Mouse (Mus musculus): ENCODE results near the gene Scarf2.

The Scarf2 gene

DNA sequence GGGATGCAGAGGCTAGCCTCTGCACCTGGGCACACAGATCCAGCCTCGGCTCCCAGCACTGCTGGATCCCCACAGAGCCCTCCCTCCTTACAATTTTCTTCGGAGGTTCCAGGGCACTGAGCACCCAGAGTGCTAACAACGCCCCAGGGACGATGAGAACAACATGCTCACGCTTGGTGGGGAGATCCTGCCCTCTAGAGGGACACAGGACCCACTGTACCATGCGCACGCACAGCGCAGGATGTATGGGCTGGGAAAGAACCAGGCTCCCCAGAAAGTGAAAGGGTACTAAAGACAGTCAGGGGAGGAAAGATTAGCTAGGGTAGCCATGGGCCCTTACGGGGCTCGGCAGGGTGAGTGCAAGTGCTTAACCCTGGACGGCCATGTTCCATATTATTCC is 34.7 kb downstream of the Scarf2 start:
- no peak for DNase-seq (ENCODE audit: low read depth)

GRCm38 (mm10) chr16:17832821-17833220 is 35.7 kb downstream of the Scarf2 start, which contains the start of gene B830017H08Rik:
Gene B830017H08Rik, plus strand, starts transcription at chr16:17833121.
- no peak for DNase-seq (ENCODE audit: low read depth)

- DNase-seq (ENCODE audit: low read depth) = no peak
Measured at GRCm38 (mm10) chr16:17833321-17833680, 36.2 kb downstream of the Scarf2 start.

- DNase-seq (ENCODE audit: low read depth) = no peak
Measured at GRCm38 (mm10) chr16:17833681-17834399, 36.8 kb downstream of the Scarf2 start.

- no peak for DNase-seq (ENCODE audit: low read depth)
Measured at GRCm38 (mm10) chr16:17834543-17834942, 37.5 kb downstream of the Scarf2 start.

- DNase-seq (ENCODE audit: low read depth) = no peak
Measured at GRCm38 (mm10) chr16:17835481-17835880, 38.4 kb downstream of the Scarf2 start.

- DNase-seq (ENCODE audit: low read depth) = no peak
Measured at GRCm38 (mm10) chr16:17838051-17838450, 41.0 kb downstream of the Scarf2 start, which contains the start of gene Car15. Gene Car15, minus strand, starts transcription at chr16:17838364.

GRCm38 (mm10) chr16:17839976-17840375 is 42.9 kb downstream of the Scarf2 start:
- no peak for DNase-seq (ENCODE audit: low read depth)

- DNase-seq (ENCODE audit: low read depth) = no peak
Measured at GRCm38 (mm10) chr16:17842437-17842836, 45.4 kb downstream of the Scarf2 start.

- DNase-seq (ENCODE audit: low read depth) = no peak
Measured at GRCm38 (mm10) chr16:17843701-17844365, 46.8 kb downstream of the Scarf2 start.

GRCm38 (mm10) chr16:17848431-17848830 is 51.3 kb downstream of the Scarf2 start:
- DNase-seq (ENCODE audit: low read depth) = no peak

DNA sequence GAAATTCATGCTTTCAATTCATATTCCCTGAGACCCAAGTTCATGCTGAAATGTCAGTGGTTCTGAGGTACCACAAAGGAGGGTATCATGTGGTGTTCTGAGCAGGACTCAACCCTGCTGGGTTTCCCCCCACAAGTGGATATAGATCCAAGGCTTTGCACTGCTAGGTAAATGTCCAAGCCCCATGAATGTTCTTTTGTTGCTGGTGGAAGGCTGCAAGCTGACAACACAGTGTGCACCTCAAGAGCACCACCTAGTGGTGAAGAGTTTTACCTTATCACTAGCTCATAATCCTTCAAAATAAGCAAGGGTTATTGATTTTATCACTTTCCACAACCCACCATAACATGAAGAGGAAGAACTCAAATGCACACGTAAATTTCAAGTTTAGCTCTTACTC is 51.8 kb downstream of the Scarf2 start:
- DNase-seq (ENCODE audit: low read depth) = peak; percentile 70

GRCm38 (mm10) chr16:17849486-17849885 is 52.4 kb downstream of the Scarf2 start:
- DNase-seq (ENCODE audit: low read depth) = no peak

DNA sequence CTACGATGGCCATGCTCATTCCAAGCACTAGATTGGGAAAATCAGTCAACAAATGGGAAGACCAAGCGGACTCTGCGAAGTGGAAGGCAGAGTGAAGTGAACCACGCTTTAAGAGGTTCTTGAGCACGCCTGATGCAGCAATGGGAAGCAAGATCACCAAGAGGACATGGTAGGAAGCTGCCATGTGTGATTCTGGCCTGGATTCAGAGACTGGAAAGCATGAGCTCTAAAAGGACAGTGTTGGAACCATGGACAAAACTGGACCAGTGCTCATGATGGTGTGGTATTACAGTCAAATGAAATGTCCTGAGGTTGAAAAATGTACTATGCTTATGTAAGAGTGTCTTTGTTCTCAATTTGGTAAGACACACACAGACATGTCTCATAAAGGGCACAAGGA is 54.2 kb downstream of the Scarf2 start:
- no peak for DNase-seq (ENCODE audit: low read depth)

- no peak for DNase-seq (ENCODE audit: low read depth)
Measured at GRCm38 (mm10) chr16:17851860-17852259, 54.8 kb downstream of the Scarf2 start.

GRCm38 (mm10) chr16:17853263-17853662 is 56.2 kb downstream of the Scarf2 start:
- no peak for DNase-seq (ENCODE audit: low read depth)

DNA sequence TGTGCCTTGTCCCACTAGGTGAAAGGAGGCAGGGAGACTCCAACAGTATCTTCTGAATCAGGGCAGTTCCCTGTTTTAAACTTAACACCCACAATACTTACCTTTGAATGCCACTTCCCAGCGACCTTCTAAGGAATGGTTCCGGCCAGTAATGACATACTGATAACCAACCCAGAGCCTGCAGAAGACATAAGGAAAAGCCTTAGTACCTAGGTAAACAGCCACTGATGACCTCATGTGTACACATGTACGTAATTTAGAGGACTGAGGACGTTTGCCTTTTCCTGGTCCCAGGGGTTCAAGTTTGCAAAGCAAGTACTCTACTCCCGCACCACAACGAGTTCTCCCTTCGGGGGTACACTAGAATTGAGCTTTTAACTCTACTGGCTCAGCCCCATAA is 60.1 kb downstream of the Scarf2 start:
- no peak for DNase-seq (ENCODE audit: low read depth)

Measured in naive thymus-derived CD4-positive, alpha-beta T cell, adult 2 months (primary cell).